Mouse (Mus musculus): ENCODE results near the gene Xpot. TPM values are rescaled to one million over a fixed set of nuclear protein-coding genes. Genes with fewer than 3 reads are reported as not detected.
A peak's percentile ranks its signal among the peaks of the same experiment; 100 is the strongest.

Xpot gene
- 41.1 and 57.5 TPM in 2 replicates for total RNA-seq (2014; rRNA removed; ENCODE audit: low replicate concordance)
- polyA plus RNA-seq (2015; fragmentation: Nextera tagmentation; extraction: Ambion mirVana) = 14.8 and 17.4 TPM in 2 replicates

GRCm38 (mm10) chr10:121626186-121626882 lies at the start of gene Xpot:
Gene Xpot, minus strand, starts transcription at chr10:121626332.
- peak; percentile 2; the same call in 1 of the 2 replicates for TF ChIP-seq CTCF (IDR thresholded peaks at IDR 0.05; ENCODE audit: low read depth)
- TF ChIP-seq EP300 (IDR thresholded peaks at IDR 0.05; ENCODE audit: low read depth) = peak; percentile 76
- peak; percentile 99 for ATAC-seq (ENCODE audit: insufficient read depth, low read depth)
- under 1% methylated on average over 64 of the region's 70 CpGs for WGBS
- H3K27me3 ChIP-seq (ENCODE audit: control insufficient read depth, insufficient read depth, low read length) = no peaks in the 10 kb centered on the region
- DNase-seq (ENCODE audit: low spot score) = peak; percentile 97
- H3K4me1 ChIP-seq (ENCODE audit: control insufficient read depth, insufficient read depth) = 0 out of 2 replicates have a peak, but pooled peaks cover 12% of the 10 kb centered on the region
- H3K36me3 ChIP-seq (replicated peaks; ENCODE audit: control insufficient read depth, insufficient read depth, low read length) = peaks cover 17% of the 10 kb centered on the region; the same call in 1 of the 2 replicates
- H3K4me2 ChIP-seq (ENCODE audit: low read depth, low read length) = peak within 1 kb of the TSS; percentile 84
- H3K27ac ChIP-seq (ENCODE audit: low read depth) = peak within 1 kb of the TSS; percentile 93
- peak within 1 kb of the TSS; percentile 73 for H3K9ac ChIP-seq (replicated peaks; ENCODE audit: low read depth, low read length)
- H3K9me3 ChIP-seq (replicated peaks; ENCODE audit: control insufficient read depth, low read length) = no peaks in the 10 kb centered on the region
- H3K4me3 ChIP-seq (ENCODE audit: low read depth, low read length) = peak within 1 kb of the TSS; percentile 90

DNA sequence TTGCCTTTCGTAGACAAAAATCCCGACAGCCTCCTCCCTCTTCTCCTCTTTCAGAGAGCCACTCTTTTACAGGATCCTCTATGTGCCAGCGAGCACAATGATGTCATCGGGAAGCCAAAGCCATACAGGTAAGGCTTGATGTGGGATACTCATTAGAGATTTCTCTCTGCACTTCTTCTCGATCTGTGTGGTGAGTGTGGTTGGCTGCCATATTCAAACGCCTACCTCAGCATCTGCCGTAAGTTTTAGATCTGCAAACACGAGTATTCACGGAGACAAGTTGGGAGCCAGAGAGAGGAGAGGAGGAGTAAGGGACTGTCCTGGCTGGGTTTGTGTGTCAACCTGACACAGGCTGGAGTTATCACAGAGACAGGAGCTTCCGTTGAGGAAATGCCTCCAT lies 43.0 kb upstream of the Xpot start:
- no peak for ATAC-seq (ENCODE audit: insufficient read depth, low read depth)

GRCm38 (mm10) chr10:121665631-121666145 lies 39.6 kb upstream of the Xpot start:
- Histone ChIP-seq H3K27me3 (ENCODE audit: control insufficient read depth, insufficient read depth, low read length) (no peaks in the 10 kb centered on the region), H3K4me3 (ENCODE audit: low read depth, low read length) (no peak overlapping the region), H3K36me3 (replicated peaks; ENCODE audit: control insufficient read depth, insufficient read depth, low read length) (no peaks in the 10 kb centered on the region), H3K27ac (ENCODE audit: low read depth) (no peak overlapping the region), H3K9me3 (replicated peaks; ENCODE audit: control insufficient read depth, low read length) (no peaks in the 10 kb centered on the region), H3K4me1 (ENCODE audit: control insufficient read depth, insufficient read depth) (no peaks in the 10 kb centered on the region), H3K4me2 (ENCODE audit: low read depth, low read length) (no peak overlapping the region), H3K9ac (replicated peaks; ENCODE audit: low read depth, low read length) (no peak overlapping the region)
- no peak for DNase-seq (ENCODE audit: low spot score)
- no peak for TF ChIP-seq CTCF (IDR thresholded peaks at IDR 0.05; ENCODE audit: low read depth)
- no peak for TF ChIP-seq EP300 (IDR thresholded peaks at IDR 0.05; ENCODE audit: low read depth)
- WGBS = 61% methylated on average over 8 of the region's 8 CpGs
- peak; percentile 34 for ATAC-seq (ENCODE audit: insufficient read depth, low read depth)

More for the DNA sequence above, 43.0 kb upstream of the Xpot start:
- WGBS = 75% methylated on average over 10 of the region's 10 CpGs
- Histone ChIP-seq H3K27ac (ENCODE audit: low read depth) (no peak overlapping the region), H3K9ac (replicated peaks; ENCODE audit: low read depth, low read length) (no peak overlapping the region), H3K9me3 (replicated peaks; ENCODE audit: control insufficient read depth, low read length) (no peaks in the 10 kb centered on the region), H3K4me3 (ENCODE audit: low read depth, low read length) (no peak overlapping the region), H3K4me1 (ENCODE audit: control insufficient read depth, insufficient read depth) (no peaks in the 10 kb centered on the region), H3K36me3 (replicated peaks; ENCODE audit: control insufficient read depth, insufficient read depth, low read length) (no peaks in the 10 kb centered on the region), H3K27me3 (ENCODE audit: control insufficient read depth, insufficient read depth, low read length) (no peaks in the 10 kb centered on the region), H3K4me2 (ENCODE audit: low read depth, low read length) (no peak overlapping the region)
- no peak for TF ChIP-seq EP300 (IDR thresholded peaks at IDR 0.05; ENCODE audit: low read depth)
- no peak for TF ChIP-seq CTCF (IDR thresholded peaks at IDR 0.05; ENCODE audit: low read depth)
- no peak for DNase-seq (ENCODE audit: low spot score)

DNA sequence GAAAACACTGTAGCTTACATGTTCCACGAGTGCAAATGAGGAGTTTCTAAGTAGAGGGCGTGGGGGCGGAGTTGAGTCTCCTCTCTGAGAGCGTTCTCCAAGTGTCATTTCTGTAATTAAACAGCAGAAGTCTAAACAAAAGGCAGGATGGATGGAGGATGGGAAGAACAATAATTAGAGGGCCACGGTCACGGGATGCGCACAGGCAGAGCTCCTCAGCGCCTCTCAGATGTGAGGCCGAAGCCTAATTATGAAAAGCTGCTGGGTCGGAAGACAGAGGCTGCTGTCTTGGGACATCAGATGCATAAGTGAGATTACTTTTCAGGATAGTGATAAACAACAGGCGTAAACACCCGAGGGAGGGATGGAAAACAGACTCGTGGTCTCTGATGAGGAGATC lies 37.5 kb upstream of the Xpot start:
- no peak for DNase-seq (ENCODE audit: low spot score)
- Histone ChIP-seq H3K4me3 (ENCODE audit: low read depth, low read length) (no peak overlapping the region), H3K9ac (replicated peaks; ENCODE audit: low read depth, low read length) (no peak overlapping the region), H3K4me1 (ENCODE audit: control insufficient read depth, insufficient read depth) (no peaks in the 10 kb centered on the region), H3K27ac (ENCODE audit: low read depth) (no peak overlapping the region), H3K4me2 (ENCODE audit: low read depth, low read length) (no peak overlapping the region), H3K27me3 (ENCODE audit: control insufficient read depth, insufficient read depth, low read length) (no peaks in the 10 kb centered on the region), H3K9me3 (replicated peaks; ENCODE audit: control insufficient read depth, low read length) (no peaks in the 10 kb centered on the region), H3K36me3 (replicated peaks; ENCODE audit: control insufficient read depth, insufficient read depth, low read length) (no peaks in the 10 kb centered on the region)
- TF ChIP-seq CTCF (IDR thresholded peaks at IDR 0.05; ENCODE audit: low read depth) = no peak
- TF ChIP-seq EP300 (IDR thresholded peaks at IDR 0.05; ENCODE audit: low read depth) = no peak
- WGBS = 72% methylated on average over 13 of the region's 13 CpGs
- no peak for ATAC-seq (ENCODE audit: insufficient read depth, low read depth)

GRCm38 (mm10) chr10:121662711-121663110 lies 36.6 kb upstream of the Xpot start:
- 88% methylated on average over 2 of the region's 2 CpGs for WGBS

More at GRCm38 (mm10) chr10:121662711-121663110, 36.6 kb upstream of the Xpot start:
- DNase-seq (ENCODE audit: low spot score) (no peak), ATAC-seq (ENCODE audit: insufficient read depth, low read depth) (no peak)
- no peak overlapping the region for H3K4me3 ChIP-seq (ENCODE audit: low read depth, low read length)
- no peak overlapping the region for H3K4me2 ChIP-seq (ENCODE audit: low read depth, low read length)
- no peak overlapping the region for H3K9ac ChIP-seq (replicated peaks; ENCODE audit: low read depth, low read length)
- H3K9me3 ChIP-seq (replicated peaks; ENCODE audit: control insufficient read depth, low read length) = no peaks in the 10 kb centered on the region
- H3K27me3 ChIP-seq (ENCODE audit: control insufficient read depth, insufficient read depth, low read length) = no peaks in the 10 kb centered on the region
- no peak overlapping the region for H3K27ac ChIP-seq (ENCODE audit: low read depth)
- TF ChIP-seq EP300 (IDR thresholded peaks at IDR 0.05; ENCODE audit: low read depth) (no peak), CTCF (IDR thresholded peaks at IDR 0.05; ENCODE audit: low read depth) (no peak)
- H3K4me1 ChIP-seq (ENCODE audit: control insufficient read depth, insufficient read depth) = no peaks in the 10 kb centered on the region
- no peaks in the 10 kb centered on the region for H3K36me3 ChIP-seq (replicated peaks; ENCODE audit: control insufficient read depth, insufficient read depth, low read length)
